Mouse (Mus musculus): Measurements from ENCODE around the gene Hopx. TPM values are rescaled to one million over a fixed set of nuclear protein-coding genes. Genes with fewer than 3 reads are reported as not detected.

Gene Hopx
- 5.5 and 6.0 TPM in 2 replicates for polyA plus RNA-seq (2015; fragmentation: Nextera tagmentation; extraction: Ambion mirVana)

DNA sequence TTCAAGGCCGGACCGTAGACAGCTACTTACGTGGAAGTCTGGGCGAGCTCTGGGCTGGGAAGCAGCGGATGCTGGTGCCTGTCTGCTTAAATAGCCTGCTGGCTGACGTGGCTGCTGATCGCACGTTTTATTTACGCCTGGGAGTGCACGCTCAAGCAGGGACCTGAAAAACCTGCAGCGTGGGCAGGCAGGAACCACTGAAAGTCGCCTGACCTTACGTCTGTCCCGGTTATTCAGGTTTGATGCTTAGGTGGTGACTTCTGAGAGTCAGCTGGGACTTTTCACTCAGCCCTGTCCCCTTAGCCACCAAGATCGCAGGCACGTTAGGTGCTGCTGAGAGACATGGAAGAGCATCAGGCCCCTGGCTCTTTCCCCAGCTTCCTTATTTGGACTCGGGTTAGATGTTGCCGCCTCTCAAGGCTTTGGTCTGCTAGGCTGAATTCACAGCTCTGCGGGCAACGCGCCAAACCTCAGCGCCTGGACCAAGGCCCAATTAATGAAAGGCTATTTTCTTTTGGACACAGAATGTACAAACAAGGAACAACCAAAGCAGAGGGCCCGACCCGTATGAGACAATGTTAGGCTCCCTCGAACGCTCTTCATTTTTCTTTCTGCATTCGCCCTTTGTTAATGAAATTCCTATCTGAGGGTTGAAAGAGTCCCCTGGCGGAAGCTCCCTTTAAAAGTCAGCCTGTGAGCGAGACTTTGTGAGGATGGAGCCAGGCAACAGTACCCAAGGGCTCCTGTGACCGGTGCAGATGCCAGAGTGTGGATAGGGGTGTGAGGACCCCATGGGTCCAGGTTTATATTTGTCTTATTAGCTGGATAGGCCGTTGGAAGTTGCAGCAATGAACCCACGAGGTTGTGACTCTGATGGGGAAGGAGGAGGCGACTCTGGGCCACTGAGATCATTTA, at the start of gene Hopx:
Gene Hopx (minus strand): TSS at position 305 of the 915 bp plus-strand sequence.
- Histone ChIP-seq H3K9me3 (no peaks in the 10 kb centered on the region), H3K27ac (peak within 1 kb of the TSS; percentile 54), H3K9ac (no peak within 1 kb of the TSS), H3K4me2 (peak within 1 kb of the TSS; percentile 27), H3K4me3 (no peak within 1 kb of the TSS), H3K27me3 (no peaks in the 10 kb centered on the region), H3K36me3 (no peaks in the 10 kb centered on the region), H3K4me1 (peaks cover 17% of the 10 kb centered on the region)
- WGBS, result 35% methylated on average over 33 of the region's 33 CpGs
- ATAC-seq (ENCODE audit: insufficient number of reproducible peaks, low FRiP score, low TSS enrichment, low read depth), result no peak; the same call in 1 of the 2 replicates

GRCm38 (mm10) chr5:77163597-77163996, 48.7 kb upstream of the Hopx start:
- no peak overlapping the region for H3K4me3 ChIP-seq
- H3K9ac ChIP-seq, result no peak overlapping the region
- H3K27ac ChIP-seq, result no peak overlapping the region
- H3K27me3 ChIP-seq, result no peaks in the 10 kb centered on the region
- no peaks in the 10 kb centered on the region for H3K36me3 ChIP-seq
- no peak for ATAC-seq (ENCODE audit: insufficient number of reproducible peaks, low FRiP score, low TSS enrichment, low read depth)
- H3K9me3 ChIP-seq, result no peaks in the 10 kb centered on the region
- H3K4me1 ChIP-seq, result peaks cover 5% of the 10 kb centered on the region; the same call in 1 of the 2 replicates
- H3K4me2 ChIP-seq, result no peak overlapping the region
- 59% methylated on average over 7 of the region's 7 CpGs for WGBS

GRCm38 (mm10) chr5:77162566-77162965, 47.6 kb upstream of the Hopx start:
- 91% methylated on average over 3 of the region's 3 CpGs for WGBS
- no peak overlapping the region for H3K4me3 ChIP-seq
- H3K9me3 ChIP-seq, result no peaks in the 10 kb centered on the region
- ATAC-seq (ENCODE audit: insufficient number of reproducible peaks, low FRiP score, low TSS enrichment, low read depth), result no peak
- H3K27me3 ChIP-seq, result no peaks in the 10 kb centered on the region
- no peak overlapping the region for H3K4me2 ChIP-seq
- H3K9ac ChIP-seq, result no peak overlapping the region
- H3K4me1 ChIP-seq, result peaks cover 12% of the 10 kb centered on the region
- no peak overlapping the region for H3K27ac ChIP-seq
- H3K36me3 ChIP-seq, result no peaks in the 10 kb centered on the region

DNA sequence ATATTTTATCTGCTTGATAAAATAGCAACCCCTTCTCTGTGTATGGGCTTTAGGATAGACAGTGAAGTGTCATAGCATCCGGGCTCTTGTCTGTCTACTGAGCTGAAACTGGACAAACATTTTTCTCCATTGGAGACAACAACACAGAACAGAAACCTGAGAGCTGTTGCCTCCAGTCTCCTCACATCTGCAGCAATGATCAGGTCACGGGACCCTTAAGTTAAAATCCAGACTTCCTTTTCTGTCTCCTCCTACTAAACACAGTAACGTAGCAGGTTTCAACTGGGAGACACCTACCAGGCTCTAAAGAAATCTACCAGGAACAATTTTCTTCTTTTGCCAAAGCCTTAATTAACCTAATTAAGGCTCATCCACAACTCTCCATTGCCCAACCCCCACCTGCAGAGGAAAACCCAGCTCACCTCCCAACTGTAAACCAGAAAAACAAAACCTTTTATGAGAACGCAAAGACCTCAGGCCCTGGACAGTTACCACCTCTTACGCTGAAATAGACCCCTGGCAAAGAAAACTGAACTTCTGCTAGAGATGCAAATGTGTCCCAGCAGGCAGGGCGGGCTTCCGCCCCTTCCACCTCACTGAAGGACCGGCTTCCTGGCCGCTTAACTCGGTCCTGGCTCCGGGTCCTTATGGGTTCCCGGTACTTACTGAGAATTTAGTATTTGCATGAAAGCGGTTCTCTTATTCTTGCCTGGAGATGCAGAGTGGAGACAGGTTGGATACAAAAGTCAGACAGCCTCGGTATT, 43.0 kb upstream of the Hopx start:
- whole genome bisulfite sequencing, result 26% methylated on average over 14 of the region's 14 CpGs
- no peak overlapping the region for H3K4me3 ChIP-seq
- H3K9me3 ChIP-seq, result no peaks in the 10 kb centered on the region
- peaks cover 17% of the 10 kb centered on the region for H3K4me1 ChIP-seq
- ATAC-seq (ENCODE audit: insufficient number of reproducible peaks, low FRiP score, low TSS enrichment, low read depth), result no peak
- no peak overlapping the region for H3K9ac ChIP-seq
- H3K4me2 ChIP-seq, result peak overlapping the region; percentile 13; the same call in 1 of the 2 replicates
- no peaks in the 10 kb centered on the region for H3K27me3 ChIP-seq
- peak overlapping the region; percentile 72 for H3K27ac ChIP-seq
- H3K36me3 ChIP-seq, result no peaks in the 10 kb centered on the region

GRCm38 (mm10) chr5:77156938-77157337, 42.0 kb upstream of the Hopx start:
- Histone ChIP-seq H3K4me1 (peaks cover 17% of the 10 kb centered on the region), H3K27me3 (no peaks in the 10 kb centered on the region), H3K9ac (no peak overlapping the region), H3K4me3 (no peak overlapping the region), H3K4me2 (no peak overlapping the region), H3K27ac (peak overlapping the region; percentile 72), H3K36me3 (no peaks in the 10 kb centered on the region), H3K9me3 (no peaks in the 10 kb centered on the region)
- 28% methylated on average over 5 of the region's 5 CpGs for WGBS
- ATAC-seq (ENCODE audit: insufficient number of reproducible peaks, low FRiP score, low TSS enrichment, low read depth), result no peak

- Histone ChIP-seq H3K27ac (peak overlapping the region; percentile 13; the same call in 1 of the 2 replicates), H3K4me1 (peaks cover 17% of the 10 kb centered on the region), H3K9ac (no peak overlapping the region), H3K27me3 (no peaks in the 10 kb centered on the region), H3K36me3 (no peaks in the 10 kb centered on the region), H3K9me3 (no peaks in the 10 kb centered on the region), H3K4me2 (no peak overlapping the region), H3K4me3 (no peak overlapping the region)
- WGBS, result 77% methylated on average over 12 of the region's 12 CpGs
- ATAC-seq (ENCODE audit: insufficient number of reproducible peaks, low FRiP score, low TSS enrichment, low read depth), result no peak
Measured at GRCm38 (mm10) chr5:77155526-77155925, 40.6 kb upstream of the Hopx start.

DNA sequence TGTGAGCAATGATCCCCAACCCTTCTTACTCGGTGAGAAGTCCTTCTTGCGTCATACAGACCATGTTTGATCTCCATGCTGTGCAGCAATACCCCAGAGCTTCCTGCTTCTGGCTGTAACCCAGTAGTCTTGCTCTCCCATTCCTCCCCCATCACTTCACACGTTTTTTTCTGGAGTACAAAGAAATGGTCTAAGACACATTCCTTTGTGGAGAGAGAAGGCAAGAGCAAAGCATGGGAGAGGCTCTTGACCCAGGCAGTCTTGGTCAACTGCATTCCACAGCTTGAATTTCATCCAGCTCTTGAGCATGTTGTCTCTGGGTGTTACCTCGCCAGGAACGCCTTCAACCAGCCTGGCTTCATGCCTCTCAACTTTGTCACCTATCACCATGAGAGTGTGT, 39.9 kb upstream of the Hopx start:
- Histone ChIP-seq H3K27ac (no peak overlapping the region), H3K4me2 (no peak overlapping the region), H3K27me3 (no peaks in the 10 kb centered on the region), H3K4me3 (no peak overlapping the region), H3K4me1 (peaks cover 17% of the 10 kb centered on the region), H3K9ac (no peak overlapping the region), H3K9me3 (no peaks in the 10 kb centered on the region), H3K36me3 (no peaks in the 10 kb centered on the region)
- no peak for ATAC-seq (ENCODE audit: insufficient number of reproducible peaks, low FRiP score, low TSS enrichment, low read depth)
- 73% methylated on average over 5 of the region's 5 CpGs for WGBS

DNA sequence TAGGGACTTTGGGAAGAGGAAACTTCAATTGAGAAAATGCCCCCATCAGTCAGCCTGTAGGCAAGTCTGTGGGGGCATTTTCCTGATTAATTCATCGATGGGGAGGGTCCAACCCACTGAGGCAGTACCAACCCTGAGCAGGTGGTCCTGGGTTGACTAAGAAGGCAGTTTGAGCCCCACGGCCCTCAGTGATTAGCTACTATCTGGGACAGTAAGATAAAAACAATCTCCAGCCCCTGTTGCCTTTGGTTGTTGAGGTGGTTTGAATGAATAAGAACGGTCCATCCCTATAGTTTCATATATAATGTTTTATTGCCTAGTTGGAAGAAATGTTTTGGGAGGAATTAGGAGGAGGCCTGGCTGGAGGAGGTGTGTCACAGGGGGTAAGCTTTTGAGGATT, 36.8 kb upstream of the Hopx start:
- H3K9me3 ChIP-seq, result no peaks in the 10 kb centered on the region

GRCm38 (mm10) chr5:77151075-77151474, 36.2 kb upstream of the Hopx start:
- no peak overlapping the region for H3K4me2 ChIP-seq
- no peak overlapping the region for H3K27ac ChIP-seq
- H3K4me1 ChIP-seq, result peaks cover 5% of the 10 kb centered on the region
- no peak overlapping the region for H3K4me3 ChIP-seq
- no peak for ATAC-seq (ENCODE audit: insufficient number of reproducible peaks, low FRiP score, low TSS enrichment, low read depth)
- H3K27me3 ChIP-seq, result no peaks in the 10 kb centered on the region
- H3K9ac ChIP-seq, result no peak overlapping the region
- 74% methylated on average over 7 of the region's 7 CpGs for WGBS
- no peaks in the 10 kb centered on the region for H3K36me3 ChIP-seq
- H3K9me3 ChIP-seq, result no peaks in the 10 kb centered on the region

More for the DNA sequence above, 36.8 kb upstream of the Hopx start:
- 74% methylated on average over 3 of the region's 3 CpGs for WGBS
- H3K9ac ChIP-seq, result no peak overlapping the region
- peaks cover 6% of the 10 kb centered on the region for H3K4me1 ChIP-seq
- H3K27ac ChIP-seq, result no peak overlapping the region
- ATAC-seq (ENCODE audit: insufficient number of reproducible peaks, low FRiP score, low TSS enrichment, low read depth), result no peak
- no peaks in the 10 kb centered on the region for H3K27me3 ChIP-seq
- H3K4me3 ChIP-seq, result no peak overlapping the region
- no peak overlapping the region for H3K4me2 ChIP-seq
- H3K36me3 ChIP-seq, result no peaks in the 10 kb centered on the region

- Histone ChIP-seq H3K9ac (no peak overlapping the region), H3K27ac (no peak overlapping the region), H3K4me2 (no peak overlapping the region), H3K36me3 (no peaks in the 10 kb centered on the region), H3K4me3 (no peak overlapping the region), H3K9me3 (no peaks in the 10 kb centered on the region), H3K4me1 (no peaks in the 10 kb centered on the region), H3K27me3 (no peaks in the 10 kb centered on the region)
- no peak for ATAC-seq (ENCODE audit: insufficient number of reproducible peaks, low FRiP score, low TSS enrichment, low read depth)
- 63% methylated on average over 6 of the region's 6 CpGs for WGBS
Measured at GRCm38 (mm10) chr5:77148021-77148621, 33.2 kb upstream of the Hopx start.

- Histone ChIP-seq H3K27ac (no peak overlapping the region), H3K4me2 (no peak overlapping the region), H3K9me3 (no peaks in the 10 kb centered on the region), H3K27me3 (no peaks in the 10 kb centered on the region), H3K4me3 (no peak overlapping the region), H3K9ac (no peak overlapping the region), H3K36me3 (no peaks in the 10 kb centered on the region), H3K4me1 (no peaks in the 10 kb centered on the region)
- no peak for ATAC-seq (ENCODE audit: insufficient number of reproducible peaks, low FRiP score, low TSS enrichment, low read depth)
- 72% methylated on average over 4 of the region's 4 CpGs for WGBS
Measured at GRCm38 (mm10) chr5:77146459-77147170, 31.7 kb upstream of the Hopx start.

Measured in limb, embryonic 15.5 days (tissue).